In the genomic region with DNA sequence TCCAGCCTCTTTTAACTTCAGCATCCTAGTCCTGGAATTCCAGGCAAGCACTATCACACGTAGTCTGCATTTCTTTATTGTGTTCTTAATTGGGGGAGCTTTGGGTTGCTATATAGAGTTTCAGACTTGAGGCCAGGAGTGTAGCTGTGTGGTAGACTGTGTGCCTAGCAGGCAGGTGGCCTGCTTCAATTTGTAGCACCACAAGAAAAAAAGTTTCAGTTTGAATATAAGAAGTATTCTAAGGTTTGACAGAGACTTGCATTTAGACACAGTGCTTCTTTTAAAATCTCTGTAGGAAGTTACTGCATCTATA, we compare ENCODE assay signal across 15 mouse cellular contexts. TPM values are rescaled to one million over a fixed set of nuclear protein-coding genes. Genes with fewer than 3 reads are reported as not detected.
A peak's percentile ranks its signal among the peaks of the same experiment; 100 is the strongest.
DNase-seq lines count a peak whose midpoint lies in the region; ATAC-seq lines count a peak whose summit lies in the region.
"Had no signal": no experiment of that assay in that cellular context is flagged by ENCODE, and none has a peak within 500 bp of the region (broad histone marks: within the 10 kb centered on the region; RNA-seq: fewer than 3 reads in every experiment).

No protein-coding gene starts in this region.

- no peaks in the 10 kb centered on the region for H3K36me3 ChIP-seq in heart, embryonic 15.5 days
- no peaks in the 10 kb centered on the region for H3K36me3 ChIP-seq in liver, embryonic 12.5 days
- H3K36me3 ChIP-seq: embryonic facial prominence, embryonic 13.5 days; hindbrain, embryonic 10.5 days; neural tube, embryonic 15.5 days had no signal

- no peak overlapping the region for H3K9ac ChIP-seq in heart, embryonic 15.5 days
- peak overlapping the region; percentile 61 for H3K9ac ChIP-seq in liver, embryonic 12.5 days
- H3K9ac ChIP-seq: embryonic facial prominence, embryonic 13.5 days; neural tube, embryonic 15.5 days had no signal

- no peak for DNase-seq in heart, postnatal 10 days
- DNase-seq in thymus, postnatal 0 days (ENCODE audit: low spot score): peak; percentile 51
- no peak for DNase-seq in thymus, postnatal 14 days
- no peak for DNase-seq in urinary bladder, postnatal 36 days (ENCODE audit: low spot score in 2 of 2)
- no peak for DNase-seq in left cerebral cortex, postnatal 14 days (ENCODE audit: low spot score in 2 of 2)
- DNase-seq: adrenal gland, postnatal 10 days; cerebellum, postnatal 25 days; gastrocnemius, postnatal 36 days; kidney, adult 18-20 months had no signal

- H3K9me3 ChIP-seq in heart, embryonic 15.5 days (replicated peaks): no peaks in the 10 kb centered on the region
- H3K9me3 ChIP-seq in liver, embryonic 12.5 days (replicated peaks): no peaks in the 10 kb centered on the region
- H3K9me3 ChIP-seq: embryonic facial prominence, embryonic 13.5 days; hindbrain, embryonic 10.5 days; neural tube, embryonic 15.5 days had no signal

- 53% methylated on average over 1 of the region's 1 CpGs for WGBS in heart, embryonic 15.5 days
- 64% methylated on average over 1 of the region's 1 CpGs for WGBS in liver, embryonic 12.5 days (ENCODE audit: insufficient replicate concordance)

- no peak for ATAC-seq in heart, embryonic 15.5 days (replicated peaks; ENCODE audit: insufficient number of reproducible peaks, insufficient read depth, low FRiP score, low read depth)
- ATAC-seq in liver, embryonic 12.5 days: no peak
- ATAC-seq: forebrain, embryonic 14.5 days had no signal

- no peak overlapping the region for H3K4me3 ChIP-seq in heart, embryonic 15.5 days
- peak overlapping the region; percentile 28 for H3K4me3 ChIP-seq in liver, embryonic 12.5 days
- H3K4me3 ChIP-seq: embryonic facial prominence, embryonic 13.5 days; hindbrain, embryonic 10.5 days; neural tube, embryonic 15.5 days had no signal

- intact Hi-C loops in heart, postnatal 10 days (cut with DNase I): no loop called here
- intact Hi-C loops in left cerebral cortex, postnatal 14 days (cut with DNase I): loop anchor here (10.0 kb wide), 1 partner anchor 45 kb away; no protein-coding TSS in a partner anchor

- peaks cover 32% of the 10 kb centered on the region for H3K4me1 ChIP-seq in heart, embryonic 15.5 days (replicated peaks)
- peaks cover 85% of the 10 kb centered on the region for H3K4me1 ChIP-seq in liver, embryonic 12.5 days
- H3K4me1 ChIP-seq: hindbrain, embryonic 10.5 days; neural tube, embryonic 15.5 days had no signal

- H3K4me2 ChIP-seq in heart, embryonic 15.5 days: peak overlapping the region; percentile 27; the same call in 1 of the 2 replicates
- peak overlapping the region; percentile 61 for H3K4me2 ChIP-seq in liver, embryonic 12.5 days
- H3K4me2 ChIP-seq: embryonic facial prominence, embryonic 13.5 days; neural tube, embryonic 15.5 days had no signal

- peak overlapping the region; percentile 16; the same call in 1 of the 2 replicates for H3K27ac ChIP-seq in heart, embryonic 15.5 days
- peak overlapping the region; percentile 67 for H3K27ac ChIP-seq in liver, embryonic 12.5 days
- H3K27ac ChIP-seq: hindbrain, embryonic 10.5 days; neural tube, embryonic 15.5 days had no signal

- H3K27me3 ChIP-seq in heart, embryonic 15.5 days: no peaks in the 10 kb centered on the region
- H3K27me3 ChIP-seq in liver, embryonic 12.5 days (replicated peaks): no peaks in the 10 kb centered on the region
- H3K27me3 ChIP-seq: embryonic facial prominence, embryonic 13.5 days; neural tube, embryonic 15.5 days had no signal

RNA-seq across cellular contexts. Expression of a gene that starts 38.3 kb away (rescaled TPM):
- polyA plus RNA-seq in heart, embryonic 15.5 days (2015; fragmentation: Nextera tagmentation; extraction: Ambion mirVana): 24.0 and 25.7 TPM in 2 replicates
- total RNA-seq in heart, postnatal 10 days (2021): 10 to 100 TPM; 22.8 to 24.8 TPM
- 45.7 and 49.9 TPM in 2 replicates for polyA plus RNA-seq in thymus, postnatal 0 days (2015; fragmentation: Nextera tagmentation; extraction: Ambion mirVana)
- 22.4 and 23.5 TPM in 2 replicates for polyA plus RNA-seq in liver, embryonic 12.5 days (2016; fragmentation: Nextera tagmentation; extraction: Ambion mirVana)
- total RNA-seq in left cerebral cortex, postnatal 14 days (2021): 10 to 100 TPM; 40.9 to 44.9 TPM

RNA-seq across cellular contexts. Expression of a gene that starts 38.6 kb away (rescaled TPM):
- polyA plus RNA-seq in heart, embryonic 15.5 days (2015; fragmentation: Nextera tagmentation; extraction: Ambion mirVana): 7.8 and 12.4 TPM in 2 replicates
- total RNA-seq in heart, postnatal 10 days (2021): 10 to 100 TPM; 21.3 to 23.3 TPM
- 86.6 and 108 TPM in 2 replicates for polyA plus RNA-seq in thymus, postnatal 0 days (2015; fragmentation: Nextera tagmentation; extraction: Ambion mirVana)
- 18.9 and 21.2 TPM in 2 replicates for polyA plus RNA-seq in liver, embryonic 12.5 days (2016; fragmentation: Nextera tagmentation; extraction: Ambion mirVana)
- 1 to 10 TPM; 4.3 to 5.4 TPM for total RNA-seq in left cerebral cortex, postnatal 14 days (2021)
